Mouse (Mus musculus) olfactory bulb, adult 2 months (tissue): ENCODE measurements around the gene Ankrd44.

Experiments used
- CTCF ChIP-seq: fragments of 200-500 bp; IDR thresholded peaks from 2 replicates; pipeline ENCODE4 v1.5.1; 2012; ENCODE audit warnings: low read depth, mild to moderate bottlenecking, low read length, moderate library complexity; ENCODE audit not compliant: insufficient read depth
- POLR2A ChIP-seq: fragments of 200-500 bp; IDR thresholded peaks from 2 replicates; pipeline ENCODE4 v1.6.1; 2012; ENCODE audit warnings: mild to moderate bottlenecking, low read depth, low read length, moderate library complexity; ENCODE audit not compliant: insufficient read depth

DNA sequence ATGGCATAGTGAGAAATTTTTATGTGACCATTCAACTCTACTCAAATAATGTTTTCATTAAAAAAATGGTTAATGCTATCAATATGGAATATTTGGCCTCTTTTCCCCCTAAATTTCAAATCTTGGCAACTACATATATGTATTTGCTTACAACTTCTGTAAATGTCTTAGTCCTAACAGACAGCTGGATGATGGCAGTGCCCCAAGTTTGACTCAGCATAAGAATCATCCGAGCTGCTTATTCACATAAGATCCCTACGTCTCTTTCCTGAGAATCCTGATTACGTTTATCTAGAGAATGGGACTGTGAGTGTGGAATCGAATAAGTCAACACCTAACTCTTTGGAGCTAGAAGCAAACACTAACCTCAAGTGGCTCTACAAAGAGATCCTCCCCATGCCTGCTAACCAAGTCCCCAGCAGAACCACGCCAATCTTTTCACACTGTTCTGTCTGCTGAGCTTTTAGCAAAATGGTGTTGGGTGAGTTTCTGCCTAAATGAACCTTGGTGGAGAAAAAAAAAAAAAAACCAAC, 96.4 kb downstream of the Ankrd44 start:
- TF ChIP-seq CTCF (no peak), POLR2A (no peak)
